Mouse (Mus musculus) adrenal gland, adult 18-20 months (tissue): ENCODE measurements around the gene Soga3. TPM values are rescaled to one million over a fixed set of nuclear protein-coding genes. Genes with fewer than 3 reads are reported as not detected.

Source experiments
- DNase-seq, 2 experiments: peaks; one replicate each; pipeline ENCODE4 v3.0.0; 2021 to 2022; ENCODE audit warnings: low spot score in 2 of 2
- total RNA-seq, 2 experiments: library from RNA; stranded (reverse); gene quantifications; 1 replicate in 1 of 2; 2 replicates in 1 of 2; pipeline ENCODE4 v1.2.3; 2021

Soga3 gene
- total RNA-seq, 2 experiments from 2014 or later = 9.5 to 9.7 TPM

DNA sequence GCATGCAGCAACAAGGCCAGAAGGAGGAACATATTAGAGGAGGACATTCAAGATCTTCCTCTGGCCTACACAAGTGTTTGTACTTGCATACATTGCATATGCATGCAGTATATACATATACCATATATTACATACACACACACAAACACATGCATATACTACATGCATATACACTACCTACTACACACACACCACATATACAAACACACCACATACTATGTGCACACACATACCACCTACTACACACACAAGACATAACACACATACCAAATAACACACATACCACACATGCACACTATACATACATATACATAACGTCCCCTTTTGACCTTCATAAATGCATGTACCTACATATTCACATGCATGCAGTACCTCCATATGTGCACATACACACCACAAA is 57.0 kb downstream of the Soga3 start:
- no peak for DNase-seq

DNA sequence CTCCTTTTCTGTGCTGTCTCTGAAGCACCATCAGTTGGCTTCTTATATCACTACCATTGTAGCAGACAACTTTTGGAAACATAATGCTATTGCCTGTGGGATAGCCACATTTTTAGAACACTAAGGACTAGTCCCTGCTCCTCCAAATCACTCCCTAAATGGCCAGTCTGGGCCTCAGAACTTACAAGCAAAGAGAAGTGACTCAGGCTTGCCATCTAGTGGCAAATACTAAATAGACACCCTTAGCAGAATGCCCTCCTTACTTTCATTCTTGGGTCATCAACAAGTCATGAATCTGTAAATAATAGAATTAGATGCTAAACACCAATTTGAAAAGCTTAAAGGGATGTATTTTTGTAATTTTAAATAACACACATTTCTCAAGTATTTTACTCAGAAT is 63.1 kb downstream of the Soga3 start:
- no peak for DNase-seq

GRCm38 (mm10) chr10:29208735-29209134 is 65.1 kb downstream of the Soga3 start:
- no peak for DNase-seq

GRCm38 (mm10) chr10:29211453-29211852 is 67.8 kb downstream of the Soga3 start, which contains the start of gene 9330159F19Rik:
9330159F19Rik (plus strand) TSS chr10:29211606.
- DNase-seq = peak in 1 of 2 experiments; percentile 26

GRCm38 (mm10) chr10:29213534-29214100 is 70.0 kb downstream of the Soga3 start:
- DNase-seq = no peak

- no peak for DNase-seq
These were observed 73.3 kb downstream of the Soga3 start for GRCm38 (mm10) chr10:29216957-29217356.

- no peak for DNase-seq
These were observed 73.8 kb downstream of the Soga3 start for GRCm38 (mm10) chr10:29217451-29217850.

DNA sequence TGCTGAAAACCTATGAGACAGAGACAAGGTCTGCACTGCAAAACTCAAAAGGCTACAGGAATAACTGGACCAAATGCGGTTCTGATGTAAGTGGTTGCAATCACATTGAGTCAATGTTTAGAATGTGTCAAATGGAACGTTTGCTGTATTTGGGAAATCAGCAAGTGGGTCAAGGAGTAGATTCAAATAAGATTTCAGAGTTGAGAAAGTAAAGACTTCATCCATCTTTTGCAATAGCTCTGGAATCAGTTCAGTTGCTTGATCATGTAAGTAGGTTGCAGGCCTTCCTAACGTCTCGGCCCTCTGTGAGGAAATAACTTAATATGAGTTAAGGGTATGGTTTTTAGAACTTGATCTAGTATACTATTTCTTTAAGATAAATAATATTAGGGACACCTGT is 81.7 kb downstream of the Soga3 start:
- no peak for DNase-seq

- DNase-seq = no peak
These were observed 87.6 kb downstream of the Soga3 start for GRCm38 (mm10) chr10:29231208-29231607.

Other genes starting within 250 kb of the Soga3 start
- not detected for gene 2310057J18Rik, start 157.5 kb upstream of the Soga3 start, total RNA-seq
- 1 to 10 TPM; 2.5 to 3.8 TPM for gene Gm49353, start 55.1 kb downstream of the Soga3 start, total RNA-seq
- gene 9330159F19Rik, start 67.8 kb downstream of the Soga3 start, total RNA-seq = 1 to 10 TPM; 5.7 to 9.2 TPM
- 100 to 1,000 TPM; 169 to 247 TPM for gene Echdc1, start 169.3 kb downstream of the Soga3 start, total RNA-seq
- gene Rnf146, start 218.6 kb downstream of the Soga3 start, total RNA-seq = 10 to 100 TPM; 46.6 to 58.6 TPM